Mouse (Mus musculus) spleen, adult 18-20 months (tissue): Measurements from ENCODE around the gene Gimap4.
"Not testable (repeated sequence)": the region's sequence is repeated elsewhere in the genome, so short reads cannot be mapped to it uniquely, and the experiment has no call there.

Experiments
- DNase-seq, 2 experiments: peaks; one replicate each; pipeline ENCODE4 v3.0.0; 2022; ENCODE audit warnings: mixed read lengths in 2 of 2

Gene Gimap4

DNA sequence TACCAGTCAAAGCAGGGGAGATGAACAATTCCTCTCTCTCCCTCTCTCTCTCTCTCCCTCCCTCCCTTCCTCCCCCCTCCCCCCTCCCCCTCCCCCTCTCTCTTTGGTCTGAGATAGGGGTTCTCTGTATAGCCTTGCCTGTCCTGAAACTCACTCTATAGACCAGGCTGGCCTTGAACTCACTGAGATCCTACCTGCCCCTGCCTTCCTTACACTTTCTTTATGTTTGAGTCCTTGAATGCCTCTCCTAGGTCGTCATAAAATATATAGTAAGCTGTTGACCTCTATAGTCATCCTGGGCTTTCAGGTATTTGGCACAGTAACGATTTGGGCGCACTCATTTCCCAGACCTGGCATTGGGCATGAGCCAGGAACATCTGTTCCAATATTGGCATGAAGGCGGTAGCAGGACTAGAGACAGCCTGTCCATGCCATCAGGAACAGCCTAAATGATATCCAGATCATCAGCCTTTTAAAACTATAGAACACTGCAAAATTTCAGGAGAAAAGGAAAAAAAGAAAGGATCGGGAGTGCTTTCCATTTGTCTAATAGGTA is 7.4 kb upstream of the Gimap4 start:
- DNase-seq: no peak

DNA sequence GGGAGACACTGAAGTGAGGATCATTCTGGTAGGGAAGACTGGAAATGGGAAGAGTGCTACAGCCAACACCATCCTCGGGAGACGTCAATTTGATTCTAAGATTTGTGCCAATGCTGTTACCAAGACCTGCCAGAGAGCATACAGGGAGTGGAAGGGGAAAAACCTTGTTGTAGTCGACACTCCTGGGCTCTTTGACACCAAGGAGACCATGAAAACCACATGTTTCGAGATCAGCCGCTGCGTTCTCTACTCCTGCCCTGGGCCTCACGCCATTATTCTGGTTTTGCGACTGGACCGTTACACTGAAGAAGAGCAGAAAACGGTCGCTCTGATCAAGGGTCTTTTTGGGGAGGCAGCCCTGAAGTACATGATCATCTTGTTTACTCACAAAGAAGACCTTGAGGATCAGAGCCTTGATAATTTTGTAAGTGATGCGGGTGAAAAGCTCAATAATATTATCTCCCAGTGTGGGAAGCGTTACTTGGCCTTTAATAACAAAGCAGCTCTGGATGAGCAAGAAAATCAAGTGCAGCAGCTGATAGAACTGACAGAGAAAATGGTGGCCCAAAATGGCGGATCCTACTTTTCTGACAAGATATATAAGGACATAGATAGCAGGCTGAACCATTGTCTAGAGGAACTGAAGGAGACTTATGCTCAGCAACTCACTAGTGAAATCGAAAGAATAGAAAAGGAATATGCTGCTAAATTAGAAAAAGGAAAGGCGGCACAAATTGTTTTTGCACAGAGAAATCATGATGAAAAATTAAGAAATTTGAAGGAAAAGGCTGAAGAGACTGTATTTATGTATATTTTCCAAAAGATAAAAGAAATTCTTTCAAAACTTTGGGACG is 6.6 kb upstream of the Gimap4 start:
- no peak for DNase-seq

GRCm38 (mm10) chr6:48678391-48678790 is 6.0 kb upstream of the Gimap4 start:
- DNase-seq: no peak

DNA sequence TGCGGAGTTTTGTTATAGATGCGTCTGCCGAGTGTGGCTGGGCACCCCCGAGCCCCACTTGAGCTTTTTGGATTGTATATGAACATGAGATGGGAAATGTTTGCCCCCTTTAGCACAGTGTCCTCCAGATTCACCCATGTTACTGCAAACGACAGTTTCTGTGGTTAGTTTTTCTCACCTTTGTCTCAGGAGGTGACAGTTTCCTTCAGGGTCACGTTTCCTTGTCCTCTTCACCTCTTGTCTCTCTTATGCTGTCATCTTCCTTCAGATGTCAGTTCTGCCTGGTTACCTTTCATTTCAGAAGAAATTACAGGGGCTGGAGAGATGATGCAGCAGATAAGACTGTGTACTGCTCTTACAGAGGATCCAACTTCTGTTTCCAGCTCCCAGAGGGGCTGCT is 4.6 kb upstream of the Gimap4 start:
- no peak for DNase-seq

- DNase-seq: no peak
Measured at GRCm38 (mm10) chr6:48680421-48680820, 3.9 kb upstream of the Gimap4 start.

- DNase-seq: no peak
Measured at GRCm38 (mm10) chr6:48681472-48682090, 2.8 kb upstream of the Gimap4 start.

GRCm38 (mm10) chr6:48682271-48682670 is 2.1 kb upstream of the Gimap4 start:
- DNase-seq: no peak

DNA sequence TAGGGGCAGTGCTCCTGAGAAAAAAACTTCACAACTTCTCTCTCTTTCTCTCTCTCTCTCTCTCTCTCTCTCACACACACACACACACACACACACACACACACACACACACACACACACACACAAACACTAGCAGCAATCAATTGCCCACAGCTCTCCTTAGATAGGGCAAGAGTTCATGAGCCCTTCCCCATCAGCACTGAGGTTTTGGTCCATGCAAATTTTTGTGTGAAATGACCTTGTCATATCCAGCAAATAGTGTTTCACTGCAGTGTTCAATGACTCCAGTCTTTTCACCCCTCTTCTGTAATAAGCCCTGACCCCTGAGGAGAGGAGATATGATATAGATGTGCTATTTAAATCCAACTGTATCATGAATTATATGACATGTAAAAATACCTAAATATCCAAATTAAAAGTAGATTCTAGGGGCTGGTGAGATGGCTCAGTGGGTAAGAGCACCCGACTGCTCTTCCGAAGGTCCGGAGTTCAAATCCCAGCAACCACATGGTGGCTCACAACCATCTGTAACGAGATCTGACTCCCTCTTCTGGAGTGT is 1.0 kb upstream of the Gimap4 start:
- not testable (repeated sequence) for DNase-seq

DNA sequence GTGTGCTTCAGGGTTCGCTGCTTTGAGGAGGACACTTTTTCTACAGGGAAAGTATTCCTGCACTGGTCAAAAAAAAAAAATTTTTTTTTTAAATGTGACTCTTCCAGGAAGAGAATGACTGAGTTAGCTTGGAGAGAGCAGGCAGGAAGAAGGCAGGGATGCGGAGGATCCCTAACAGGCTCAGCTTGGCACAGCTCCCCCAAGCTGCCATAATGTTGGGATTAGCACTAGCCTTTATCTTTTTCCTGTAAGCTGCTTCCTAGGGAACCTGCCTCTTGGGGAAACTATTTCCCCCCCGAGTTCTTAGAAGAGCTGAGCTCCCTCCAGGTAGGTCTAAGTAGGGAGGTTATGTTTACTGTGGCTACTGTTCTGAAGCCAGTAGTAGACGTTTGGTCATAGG is 457 bp downstream of the Gimap4 start:
- peak in 1 of 2 experiments; percentile 13 for DNase-seq

DNA sequence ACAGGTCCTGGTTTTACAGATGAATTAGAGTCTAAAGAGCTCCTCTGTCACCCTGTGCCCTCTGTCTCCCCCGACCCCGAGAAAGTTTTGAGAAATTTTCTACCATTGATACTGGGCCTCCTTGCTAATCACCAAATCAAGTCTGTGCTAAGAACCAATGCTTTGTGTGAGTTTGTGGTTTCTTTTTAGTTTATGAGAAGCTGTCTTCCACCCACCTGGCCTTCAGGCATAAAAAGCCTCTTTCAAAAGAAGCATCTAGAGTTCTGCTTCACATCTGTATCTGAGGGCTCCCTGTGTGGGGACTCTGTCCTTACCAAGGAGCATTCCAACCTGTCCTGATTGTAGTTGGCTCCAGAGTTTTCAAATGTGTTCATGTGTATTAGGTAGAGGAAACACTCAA is 902 bp downstream of the Gimap4 start:
- DNase-seq: no peak

GRCm38 (mm10) chr6:48685694-48686665 is 1.6 kb downstream of the Gimap4 start:
- DNase-seq: no peak

DNA sequence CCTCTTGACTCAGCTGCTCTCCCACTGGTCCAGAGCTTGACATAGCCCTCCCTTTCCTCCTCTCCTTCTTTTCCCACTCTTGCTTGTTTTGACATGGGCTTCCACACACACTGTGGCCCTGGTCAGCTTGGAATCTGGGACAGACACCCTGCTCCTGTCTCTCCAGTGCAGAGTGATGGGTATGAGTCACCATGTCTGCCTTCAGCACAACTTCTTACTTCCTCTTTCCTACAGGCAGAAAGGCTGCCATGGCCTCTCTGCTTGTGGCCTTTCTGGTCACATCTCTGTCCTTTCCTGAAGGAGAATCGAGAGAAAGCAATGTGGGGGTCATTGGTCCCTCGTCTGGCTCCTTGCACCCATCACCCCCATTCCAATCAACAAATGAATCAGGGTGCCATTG is 2.7 kb downstream of the Gimap4 start:
- DNase-seq: no peak

DNA sequence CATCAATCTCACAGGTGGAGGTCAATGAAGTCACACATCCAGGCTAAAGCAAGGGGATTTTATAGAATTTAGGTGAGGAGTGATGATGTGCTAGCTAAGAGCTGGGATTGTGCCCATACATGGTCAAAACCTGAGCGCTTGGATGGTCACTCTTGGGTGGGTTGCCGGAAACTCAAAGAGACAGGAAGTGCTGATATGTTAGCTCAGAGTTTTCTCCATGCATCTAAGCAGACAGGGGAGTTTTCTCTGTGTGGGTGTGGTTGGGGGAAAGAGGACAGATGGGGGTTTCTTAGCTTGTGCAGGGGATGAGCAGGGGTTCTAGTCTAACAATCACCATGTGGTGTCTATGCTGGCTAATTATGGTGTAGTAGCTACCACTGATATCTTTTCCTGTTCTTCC is 5.0 kb downstream of the Gimap4 start:
- DNase-seq: no peak

DNA sequence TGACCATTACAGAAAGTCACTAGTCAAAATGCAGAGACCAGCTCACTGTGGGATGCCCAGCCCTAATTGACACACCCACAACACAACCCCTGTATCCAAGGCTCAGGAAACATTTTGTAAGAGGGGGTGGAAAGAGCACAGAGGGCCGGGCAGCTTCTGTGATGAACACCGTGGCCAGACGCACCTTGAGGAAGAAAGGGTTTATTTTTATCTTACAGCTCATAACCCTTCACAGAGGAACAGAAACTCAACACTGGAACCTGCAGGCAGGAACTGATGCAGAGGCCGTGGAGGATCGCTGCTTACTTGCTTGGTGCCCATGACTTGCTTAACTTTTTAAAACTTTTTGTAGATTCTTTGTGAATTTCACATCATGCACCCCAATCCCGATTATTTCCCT is 8.6 kb downstream of the Gimap4 start:
- no peak for DNase-seq

- peak in 1 of 2 experiments; percentile 1 for DNase-seq
Measured at GRCm38 (mm10) chr6:48696830-48697554, 12.6 kb downstream of the Gimap4 start.

GRCm38 (mm10) chr6:48697555-48697930 is 13.2 kb downstream of the Gimap4 start:
- peak in 1 of 2 experiments; percentile 4 for DNase-seq

- no peak for DNase-seq
Measured at GRCm38 (mm10) chr6:48698066-48698856, 13.9 kb downstream of the Gimap4 start.

DNA sequence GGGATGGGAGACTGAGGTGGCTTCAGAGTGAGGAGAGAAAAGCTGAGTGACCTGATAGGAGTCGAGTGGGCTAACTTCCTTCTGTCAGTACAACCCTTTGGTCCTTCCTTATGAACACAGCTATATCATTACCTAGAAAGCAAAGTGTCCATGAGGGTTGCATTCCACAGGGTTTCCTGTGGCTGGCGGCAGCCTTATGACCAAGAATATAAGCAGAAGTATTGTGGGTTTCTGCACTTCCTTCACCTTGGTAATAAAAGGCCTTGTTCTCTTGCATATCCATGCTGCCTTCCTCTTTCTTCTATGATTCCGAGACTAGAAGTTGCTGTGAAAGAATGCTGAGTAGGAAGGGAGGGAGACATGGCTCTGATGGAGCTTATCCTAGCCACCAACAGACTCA is 14.5 kb downstream of the Gimap4 start:
- DNase-seq: no peak

- no peak for DNase-seq
Measured at GRCm38 (mm10) chr6:48700251-48701075, 16.1 kb downstream of the Gimap4 start.

GRCm38 (mm10) chr6:48702146-48702545 is 17.8 kb downstream of the Gimap4 start:
- no peak for DNase-seq
